Mouse (Mus musculus): ENCODE data around the gene Zic2.

DNA sequence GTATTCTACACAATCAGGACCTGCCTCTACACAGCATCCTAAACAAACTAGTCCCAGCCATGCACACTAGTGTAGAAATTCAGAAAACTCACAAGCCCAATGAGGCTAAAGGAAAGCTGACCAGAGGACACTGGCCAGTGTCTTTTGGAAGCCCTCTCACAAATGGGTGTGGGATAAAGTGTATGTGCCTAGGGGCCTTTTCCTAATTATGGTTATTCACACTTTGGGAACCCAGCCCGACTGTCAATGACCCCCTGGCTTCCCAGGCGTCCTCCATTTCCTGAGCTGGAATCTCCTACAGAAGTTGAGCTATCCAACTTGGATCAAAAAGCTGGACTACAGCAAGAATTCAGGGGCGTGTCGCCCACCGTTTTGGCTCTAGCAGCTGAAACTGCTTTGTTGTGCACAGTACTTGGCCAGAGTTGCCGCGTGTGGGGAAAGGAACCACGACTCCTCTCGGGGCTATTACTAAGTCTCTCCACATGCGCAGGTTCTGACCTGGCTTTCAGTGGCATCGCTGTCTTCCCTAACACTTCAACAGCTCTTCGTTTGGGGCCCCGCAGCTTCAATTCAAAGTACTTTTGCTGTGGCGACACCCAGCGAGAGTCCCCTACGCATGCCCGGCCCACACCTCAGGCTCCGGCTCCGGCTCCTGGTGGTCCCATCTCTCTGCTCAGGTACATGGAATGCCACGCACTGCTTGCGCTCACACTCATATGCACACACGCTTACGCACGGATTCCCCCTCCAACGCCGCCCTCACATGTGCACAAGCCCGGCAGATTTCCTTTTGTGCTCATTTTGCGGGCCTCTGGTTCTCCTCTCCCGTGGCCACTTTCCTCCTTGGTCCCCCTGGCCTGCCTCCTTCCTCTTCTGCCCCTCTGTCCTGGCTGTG is 25.4 kb upstream of the Zic2 start:
- TF ChIP-seq CTCF (IDR thresholded peaks at IDR 0.05; ENCODE audit: low read depth, low read length) (no peak), POLR2A (IDR thresholded peaks at IDR 0.05; ENCODE audit: borderline replicate concordance, low read depth, low read length) (no peak)
